Mouse (Mus musculus): ENCODE results near the gene Rag1. TPM values are rescaled to one million over a fixed set of nuclear protein-coding genes. Genes with fewer than 3 reads are reported as not detected.

Rag1 gene
- polyA plus RNA-seq, 1 experiment from 2014 or later: 0.13 TPM

DNA sequence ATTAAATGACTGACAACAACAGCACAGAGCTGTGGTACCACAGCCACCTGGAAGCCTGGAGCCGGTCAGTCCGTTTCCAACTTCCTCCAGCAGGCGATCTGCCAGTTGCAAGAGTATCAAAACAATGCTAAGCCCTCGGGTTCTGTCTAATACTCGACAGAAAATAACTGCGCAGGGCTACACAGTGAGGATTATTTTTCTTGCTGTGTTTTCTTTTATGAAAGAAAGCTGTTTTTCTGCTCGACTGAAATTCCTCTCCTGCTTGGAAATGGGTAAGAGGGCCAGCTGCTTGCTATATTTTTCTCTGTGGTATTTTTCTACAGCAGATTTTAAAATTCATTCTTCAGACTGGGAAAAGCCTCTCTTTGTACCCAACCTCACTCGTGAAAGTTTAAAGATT lies 48.6 kb downstream of the Rag1 start:
- peak; percentile 69; the same call in 1 of the 2 replicates for ATAC-seq
- H3K4me2 ChIP-seq (ENCODE audit: low read length): no peak overlapping the region

GRCm38 (mm10) chr2:101598190-101599181 lies 50.8 kb downstream of the Rag1 start:
- Histone ChIP-seq H3K4me3 (ENCODE audit: low read depth, low read length) (no peak overlapping the region), H3K36me3 (ENCODE audit: control insufficient read depth, insufficient read depth, low read length) (no peaks in the 10 kb centered on the region), H3K9ac (ENCODE audit: low read depth, low read length) (no peak overlapping the region), H3K27me3 (ENCODE audit: control insufficient read depth, insufficient read depth, low read depth, low read length) (no peaks in the 10 kb centered on the region), H3K9me3 (replicated peaks; ENCODE audit: control insufficient read depth, low read length, poor library complexity, severe bottlenecking) (no peaks in the 10 kb centered on the region), H3K27ac (ENCODE audit: low read length) (peak overlapping the region; percentile 22; the same call in 1 of the 2 replicates), H3K4me1 (ENCODE audit: control insufficient read depth, insufficient read depth, low read length) (peaks cover 23% of the 10 kb centered on the region), H3K4me2 (ENCODE audit: low read length) (peak overlapping the region; percentile 15)
- WGBS: 29% methylated on average over 13 of the region's 13 CpGs
- peak; percentile 47 for ATAC-seq

More for the DNA sequence above, 48.6 kb downstream of the Rag1 start:
- Histone ChIP-seq H3K4me3 (ENCODE audit: low read depth, low read length) (no peak overlapping the region), H3K9me3 (replicated peaks; ENCODE audit: control insufficient read depth, low read length, poor library complexity, severe bottlenecking) (no peaks in the 10 kb centered on the region), H3K36me3 (ENCODE audit: control insufficient read depth, insufficient read depth, low read length) (no peaks in the 10 kb centered on the region), H3K4me1 (ENCODE audit: control insufficient read depth, insufficient read depth, low read length) (peaks cover 23% of the 10 kb centered on the region), H3K27ac (ENCODE audit: low read length) (no peak overlapping the region), H3K9ac (ENCODE audit: low read depth, low read length) (no peak overlapping the region), H3K27me3 (ENCODE audit: control insufficient read depth, insufficient read depth, low read depth, low read length) (no peaks in the 10 kb centered on the region)
- WGBS: 11% methylated on average over 8 of the region's 8 CpGs

GRCm38 (mm10) chr2:101597186-101597585 lies 52.1 kb downstream of the Rag1 start:
- Histone ChIP-seq H3K27ac (ENCODE audit: low read length) (no peak overlapping the region), H3K4me3 (ENCODE audit: low read depth, low read length) (no peak overlapping the region)
- ATAC-seq: no peak

DNA sequence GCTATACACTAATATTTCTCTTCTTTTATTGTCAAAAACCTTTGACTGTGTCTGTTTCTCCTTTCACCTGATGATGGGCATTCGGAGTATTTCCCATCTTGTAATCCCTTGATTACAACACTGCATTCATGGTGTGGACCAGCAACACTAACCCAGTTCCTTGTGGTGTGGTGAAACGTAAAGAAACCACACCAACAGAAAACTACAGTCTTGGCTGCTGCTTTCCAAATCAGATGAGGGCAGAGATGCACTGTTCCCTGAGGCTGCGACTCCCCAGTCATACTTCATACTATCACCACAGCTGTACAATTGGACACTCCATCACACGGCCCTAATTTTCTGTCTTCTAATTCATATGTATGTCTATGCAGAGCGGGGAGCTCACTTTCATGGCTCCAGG lies 54.6 kb downstream of the Rag1 start:
- no peak for ATAC-seq
- H3K4me1 ChIP-seq (ENCODE audit: control insufficient read depth, insufficient read depth, low read length): peaks cover 20% of the 10 kb centered on the region
- H3K27me3 ChIP-seq (ENCODE audit: control insufficient read depth, insufficient read depth, low read depth, low read length): no peaks in the 10 kb centered on the region
- no peak overlapping the region for H3K4me3 ChIP-seq (ENCODE audit: low read depth, low read length)
- H3K36me3 ChIP-seq (ENCODE audit: control insufficient read depth, insufficient read depth, low read length): no peaks in the 10 kb centered on the region
- H3K4me2 ChIP-seq (ENCODE audit: low read length): no peak overlapping the region
- no peak overlapping the region for H3K27ac ChIP-seq (ENCODE audit: low read length)
- no peak overlapping the region for H3K9ac ChIP-seq (ENCODE audit: low read depth, low read length)
- no peaks in the 10 kb centered on the region for H3K9me3 ChIP-seq (replicated peaks; ENCODE audit: control insufficient read depth, low read length, poor library complexity, severe bottlenecking)
- 79% methylated on average over 5 of the region's 5 CpGs for WGBS

More at GRCm38 (mm10) chr2:101597186-101597585, 52.1 kb downstream of the Rag1 start:
- Histone ChIP-seq H3K4me2 (ENCODE audit: low read length) (no peak overlapping the region), H3K9me3 (replicated peaks; ENCODE audit: control insufficient read depth, low read length, poor library complexity, severe bottlenecking) (no peaks in the 10 kb centered on the region), H3K36me3 (ENCODE audit: control insufficient read depth, insufficient read depth, low read length) (no peaks in the 10 kb centered on the region), H3K4me1 (ENCODE audit: control insufficient read depth, insufficient read depth, low read length) (peaks cover 28% of the 10 kb centered on the region), H3K9ac (ENCODE audit: low read depth, low read length) (no peak overlapping the region), H3K27me3 (ENCODE audit: control insufficient read depth, insufficient read depth, low read depth, low read length) (no peaks in the 10 kb centered on the region)

GRCm38 (mm10) chr2:101592886-101593285 lies 56.4 kb downstream of the Rag1 start:
- Histone ChIP-seq H3K4me3 (ENCODE audit: low read depth, low read length) (no peak overlapping the region), H3K27ac (ENCODE audit: low read length) (peak overlapping the region; percentile 71; the same call in 1 of the 2 replicates), H3K27me3 (ENCODE audit: control insufficient read depth, insufficient read depth, low read depth, low read length) (no peaks in the 10 kb centered on the region), H3K9me3 (replicated peaks; ENCODE audit: control insufficient read depth, low read length, poor library complexity, severe bottlenecking) (no peaks in the 10 kb centered on the region), H3K4me1 (ENCODE audit: control insufficient read depth, insufficient read depth, low read length) (peaks cover 10% of the 10 kb centered on the region), H3K4me2 (ENCODE audit: low read length) (no peak overlapping the region), H3K36me3 (ENCODE audit: control insufficient read depth, insufficient read depth, low read length) (no peaks in the 10 kb centered on the region), H3K9ac (ENCODE audit: low read depth, low read length) (no peak overlapping the region)
- WGBS: 26% methylated on average over 8 of the region's 8 CpGs
- ATAC-seq: peak; percentile 68

DNA sequence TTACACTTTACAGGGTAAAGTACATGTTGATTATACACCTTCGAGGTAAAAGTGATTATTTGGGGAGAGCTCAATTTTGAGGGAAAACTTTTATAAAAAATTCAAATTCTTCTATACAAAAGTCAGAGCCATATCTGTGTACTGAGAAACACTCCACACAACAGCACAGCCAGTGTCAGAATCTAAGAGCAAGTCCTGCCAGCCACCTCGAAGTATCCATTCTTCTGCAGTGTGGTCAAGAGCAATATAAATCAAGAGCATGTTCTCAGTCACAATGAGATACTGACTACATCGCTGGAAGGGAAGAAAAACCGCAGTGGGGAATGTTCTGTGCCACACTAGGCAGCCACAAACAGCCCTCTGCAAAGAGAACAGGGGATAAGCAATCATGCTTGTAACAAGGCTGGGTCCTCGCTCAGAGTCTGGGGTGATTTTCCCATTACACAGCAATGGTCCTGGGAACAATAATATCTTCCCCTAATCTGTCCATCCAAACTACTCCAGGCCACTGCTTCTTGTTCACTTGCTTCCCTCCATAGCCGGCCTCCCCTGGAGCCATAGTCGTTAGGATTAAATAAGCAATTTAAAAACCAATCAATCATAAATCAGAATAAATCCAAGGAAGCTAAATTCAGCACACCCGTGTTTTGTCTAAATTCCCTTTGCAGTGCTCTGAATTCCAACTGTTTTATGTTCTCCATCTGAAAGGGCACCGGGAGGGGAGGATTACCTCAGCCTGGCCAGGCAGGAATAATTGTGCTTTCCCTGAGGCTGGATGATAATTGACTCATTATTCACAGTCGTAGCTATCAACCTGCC lies 57.1 kb downstream of the Rag1 start:
- peaks cover 10% of the 10 kb centered on the region for H3K4me1 ChIP-seq (ENCODE audit: control insufficient read depth, insufficient read depth, low read length)
- H3K9me3 ChIP-seq (replicated peaks; ENCODE audit: control insufficient read depth, low read length, poor library complexity, severe bottlenecking): no peaks in the 10 kb centered on the region
- peak overlapping the region; percentile 71 for H3K27ac ChIP-seq (ENCODE audit: low read length)
- 9% methylated on average over 10 of the region's 10 CpGs for WGBS
- no peaks in the 10 kb centered on the region for H3K36me3 ChIP-seq (ENCODE audit: control insufficient read depth, insufficient read depth, low read length)
- H3K9ac ChIP-seq (ENCODE audit: low read depth, low read length): peak overlapping the region; percentile 17; the same call in 1 of the 2 replicates
- peak; percentile 83 for ATAC-seq
- no peak overlapping the region for H3K4me3 ChIP-seq (ENCODE audit: low read depth, low read length)
- H3K27me3 ChIP-seq (ENCODE audit: control insufficient read depth, insufficient read depth, low read depth, low read length): no peaks in the 10 kb centered on the region
- H3K4me2 ChIP-seq (ENCODE audit: low read length): no peak overlapping the region

DNA sequence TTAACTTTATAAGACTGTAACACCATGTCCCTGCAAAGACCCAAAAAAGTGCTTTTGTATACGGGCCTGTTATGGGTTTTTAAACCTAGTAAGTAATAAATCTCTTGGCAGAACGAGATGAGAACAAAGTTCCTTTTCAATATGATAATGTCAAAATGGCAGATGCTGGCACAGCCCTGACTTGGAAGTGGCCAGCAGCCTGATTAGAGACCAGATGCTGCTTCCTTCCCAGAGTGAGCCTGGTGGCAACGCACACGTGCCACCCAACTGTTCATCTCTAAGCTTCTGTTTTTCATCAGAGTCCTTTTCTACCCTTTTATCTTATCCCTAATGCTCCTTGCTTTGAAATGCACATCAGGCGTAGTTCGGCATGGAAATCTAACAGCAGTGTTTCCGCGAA lies 57.9 kb downstream of the Rag1 start:
- H3K4me1 ChIP-seq (ENCODE audit: control insufficient read depth, insufficient read depth, low read length): peaks cover 10% of the 10 kb centered on the region
- 32% methylated on average over 8 of the region's 8 CpGs for WGBS
- no peak overlapping the region for H3K27ac ChIP-seq (ENCODE audit: low read length)
- no peaks in the 10 kb centered on the region for H3K36me3 ChIP-seq (ENCODE audit: control insufficient read depth, insufficient read depth, low read length)
- H3K4me2 ChIP-seq (ENCODE audit: low read length): no peak overlapping the region
- H3K9ac ChIP-seq (ENCODE audit: low read depth, low read length): no peak overlapping the region
- H3K9me3 ChIP-seq (replicated peaks; ENCODE audit: control insufficient read depth, low read length, poor library complexity, severe bottlenecking): no peaks in the 10 kb centered on the region
- H3K4me3 ChIP-seq (ENCODE audit: low read depth, low read length): no peak overlapping the region
- ATAC-seq: no peak
- H3K27me3 ChIP-seq (ENCODE audit: control insufficient read depth, insufficient read depth, low read depth, low read length): no peaks in the 10 kb centered on the region
